Mouse (Mus musculus) testis, adult 2 months (tissue): ENCODE measurements at regions not wholly inside any gene's neighbourhood (a gene's known extent, or its start where the extent isn't known, plus 50 kb on each side); places are given as distances from the start of the nearest gene placed in this dataset.

Source experiments
- CTCF ChIP-seq: fragments of 200-500 bp; IDR thresholded peaks from 2 replicates; pipeline ENCODE4 v1.5.1; 2012; ENCODE audit warnings: low read depth, mild to moderate bottlenecking, inconsistent platforms, low read length, moderate library complexity; ENCODE audit not compliant: control insufficient read depth, insufficient read depth, insufficient replicate concordance
- POLR2A ChIP-seq: fragments of 200-500 bp; IDR thresholded peaks from 2 replicates; pipeline ENCODE4 v1.6.1; 2012; ENCODE audit warnings: low read depth, mild to moderate bottlenecking, inconsistent platforms, low read length, moderate library complexity; ENCODE audit not compliant: control insufficient read depth

GRCm38 (mm10) chr17:84126168-84126567, 61.6 kb downstream of the Zfp36l2 start:
- TF ChIP-seq CTCF: no peak
- TF ChIP-seq POLR2A: no peak
